Mouse (Mus musculus): Measurements from ENCODE around the gene Dpf3.

GRCm38 (mm10) chr12:83254399-83254798 lies 233.1 kb downstream of the Dpf3 start:
- TF ChIP-seq CTCF (IDR thresholded peaks at IDR 0.05; ENCODE audit: extremely low read depth, insufficient read depth, insufficient read length, insufficient replicate concordance): no peak
- TF ChIP-seq POLR2A (IDR thresholded peaks at IDR 0.05; ENCODE audit: low read depth, low read length): no peak
